Mouse (Mus musculus): ENCODE measurements around the gene Tex10.

Tex10 gene

GRCm38 (mm10) chr4:48405724-48406491 is 67.4 kb downstream of the Tex10 start:
- in situ Hi-C loops (cut with MboI, MseI), result loop anchor here (10.0 kb wide), 1 partner anchor 981 kb away; no protein-coding TSS in a partner anchor

- in situ Hi-C loops (cut with MboI, MseI), result loop anchor here (10.0 kb wide), 1 partner anchor 978 kb away; no protein-coding TSS in a partner anchor
Measured at GRCm38 (mm10) chr4:48403066-48403640, 70.1 kb downstream of the Tex10 start.

GRCm38 (mm10) chr4:48396949-48397348 is 76.3 kb downstream of the Tex10 start:
- in situ Hi-C loops (cut with MboI, MseI), result no loop called here

- in situ Hi-C loops (cut with MboI, MseI), result loop anchor here (10.0 kb wide), 1 partner anchor 948 kb away; no protein-coding TSS in a partner anchor
Measured at GRCm38 (mm10) chr4:48382506-48382905, 90.8 kb downstream of the Tex10 start.

- in situ Hi-C loops (cut with MboI, MseI), result loop anchor here (10.0 kb wide), 1 partner anchor 946 kb away; no protein-coding TSS in a partner anchor
Measured at GRCm38 (mm10) chr4:48380940-48381339, 92.3 kb downstream of the Tex10 start.

All from T-helper 1 cell (primary cell).